Mouse (Mus musculus) myocyte (in vitro differentiated cells): ENCODE measurements around the gene Braf. TPM values are rescaled to one million over a fixed set of nuclear protein-coding genes. Genes with fewer than 3 reads are reported as not detected.

Experiments
- H3K27me3 ChIP-seq: one replicate; pipeline ENCODE4 v1.6.1; 2011; ENCODE audit not compliant: control insufficient read depth, insufficient read depth, insufficient read length
- H3K36me3 ChIP-seq: one replicate; pipeline ENCODE4 v1.6.1; 2011; ENCODE audit not compliant: control insufficient read depth, insufficient read depth
- H3K4me2 ChIP-seq: one replicate; pipeline ENCODE4 v1.6.1; 2011; ENCODE audit warnings: low read depth, control low read depth
- H3K4me3 ChIP-seq: one replicate; pipeline ENCODE4 v1.5.1; 2011; ENCODE audit warnings: mild to moderate bottlenecking, control low read depth, moderate library complexity
- H3K79me2 ChIP-seq: one replicate; pipeline ENCODE4 v1.6.1; 2011; ENCODE audit not compliant: control insufficient read depth, insufficient read depth
- H3ac ChIP-seq: one replicate; pipeline ENCODE4 v1.6.1; 2011; ENCODE audit not compliant: control insufficient read depth, insufficient read length
- CEBPB ChIP-seq: IDR thresholded peaks from 2 replicates; pipeline ENCODE4 v1.6.1; 2011; ENCODE audit warnings: mild to moderate bottlenecking, moderate library complexity; ENCODE audit not compliant: poor library complexity, insufficient read depth, severe bottlenecking
- E2F4 ChIP-seq: IDR thresholded peaks from one replicate; pipeline ENCODE4 v1.6.1; 2011; ENCODE audit warnings: mild to moderate bottlenecking, control low read depth, moderate library complexity; ENCODE audit not compliant: insufficient read depth
- MAX ChIP-seq: IDR thresholded peaks from one replicate; pipeline ENCODE4 v1.6.1; 2011; ENCODE audit warnings: low read depth, mild to moderate bottlenecking, control low read depth
- MYOD1 ChIP-seq, 3 experiments: IDR thresholded peaks; one replicate each; pipeline ENCODE4 v1.6.1; 2011; ENCODE audit warnings: control low read depth in 2 of 3, low read depth in 2 of 3, mild to moderate bottlenecking in 2 of 3, moderate library complexity in 1 of 3; ENCODE audit not compliant: insufficient read length in 2 of 3, control insufficient read depth in 1 of 3
- MYOG ChIP-seq, 3 experiments: IDR thresholded peaks; one replicate each; pipeline ENCODE4 v1.6.1; 2011; ENCODE audit warnings: control low read depth in 2 of 3, low read depth in 2 of 3, mild to moderate bottlenecking in 2 of 3; ENCODE audit not compliant: insufficient read length in 2 of 3, control insufficient read depth in 1 of 3, insufficient read depth in 1 of 3
- POLR2A ChIP-seq: IDR thresholded peaks from one replicate; pipeline ENCODE4 v1.6.1; 2011; ENCODE audit warnings: low read depth, mild to moderate bottlenecking, control low read depth, moderate library complexity; ENCODE audit not compliant: insufficient read length
- POLR2AphosphoS2 ChIP-seq: IDR thresholded peaks from one replicate; pipeline ENCODE4 v1.6.1; 2011; ENCODE audit warnings: low read depth, control low read depth; ENCODE audit not compliant: insufficient read length
- REST ChIP-seq: IDR thresholded peaks from one replicate; pipeline ENCODE4 v1.6.1; 2011; ENCODE audit warnings: mild to moderate bottlenecking, control low read depth, moderate library complexity; ENCODE audit not compliant: insufficient read depth, insufficient read length
- SRF ChIP-seq: IDR thresholded peaks from one replicate; pipeline ENCODE4 v1.6.1; 2011; ENCODE audit warnings: low read depth; ENCODE audit not compliant: control insufficient read depth, insufficient read length
- TCF12 ChIP-seq: IDR thresholded peaks from one replicate; pipeline ENCODE4 v1.6.1; 2011; ENCODE audit warnings: mild to moderate bottlenecking, control low read depth; ENCODE audit not compliant: poor library complexity, insufficient read depth, severe bottlenecking
- TCF3 ChIP-seq: IDR thresholded peaks from one replicate; pipeline ENCODE4 v1.6.1; 2011; ENCODE audit warnings: low read depth, control low read depth; ENCODE audit not compliant: insufficient read length
- USF1 ChIP-seq: IDR thresholded peaks from one replicate; pipeline ENCODE4 v1.6.1; 2011; ENCODE audit warnings: low read depth, mild to moderate bottlenecking, control low read depth, moderate library complexity
- polyA plus RNA-seq: library from polyadenylated mRNA; unstranded; fragments of >200 nt; fragmentation: generic; extraction: Trizol; gene quantifications from one replicate; pipeline ENCODE4 v1.2.1, GENCODE M21; 2012; ENCODE audit warnings: missing spikeins

Braf gene
- polyA plus RNA-seq, 1 experiment, result 2.7 TPM

- Histone ChIP-seq H3K27me3 (peaks cover 4% of the 10 kb centered on the region), H3K4me2 (no peak overlapping the region), H3ac (no peak overlapping the region), H3K79me2 (no peaks in the 10 kb centered on the region), H3K4me3 (no peak overlapping the region), H3K36me3 (no peaks in the 10 kb centered on the region)
- TF ChIP-seq MAX, result no peak
- TF ChIP-seq USF1, result no peak
- TF ChIP-seq POLR2AphosphoS2, result no peak
- no peak for TF ChIP-seq TCF3
- no peak for TF ChIP-seq MYOG (IDR thresholded peaks at IDR 0.05; ENCODE audit: control insufficient read depth in 1 of 3, insufficient read depth in 1 of 3, insufficient read length in 2 of 3, low read depth in 2 of 3)
- TF ChIP-seq POLR2A, result no peak
- TF ChIP-seq E2F4, result no peak
- TF ChIP-seq SRF, result no peak
Measured at GRCm38 (mm10) chr6:39570426-39570825, 154.8 kb downstream of the Braf start.

GRCm38 (mm10) chr6:39567528-39567927 lies 157.7 kb downstream of the Braf start:
- Histone ChIP-seq H3K4me2 (no peak overlapping the region), H3K79me2 (no peaks in the 10 kb centered on the region), H3ac (no peak overlapping the region), H3K27me3 (peaks cover 4% of the 10 kb centered on the region), H3K4me3 (no peak overlapping the region), H3K36me3 (no peaks in the 10 kb centered on the region)
- TF ChIP-seq POLR2AphosphoS2, result no peak
- TF ChIP-seq TCF12, result no peak
- TF ChIP-seq MYOD1 (IDR thresholded peaks at IDR 0.05; ENCODE audit: control insufficient read depth in 1 of 3, insufficient read length in 2 of 3, low read depth in 2 of 3), result no peak
- no peak for TF ChIP-seq SRF
- TF ChIP-seq E2F4, result no peak
- TF ChIP-seq MYOG (IDR thresholded peaks at IDR 0.05; ENCODE audit: control insufficient read depth in 1 of 3, insufficient read depth in 1 of 3, insufficient read length in 2 of 3, low read depth in 2 of 3), result no peak
- TF ChIP-seq TCF3, result no peak
- no peak for TF ChIP-seq CEBPB
- no peak for TF ChIP-seq POLR2A
- no peak for TF ChIP-seq USF1
- TF ChIP-seq MAX, result no peak

GRCm38 (mm10) chr6:39562166-39563015 lies 162.9 kb downstream of the Braf start:
- Histone ChIP-seq H3K4me3 (no peak overlapping the region), H3K4me2 (peak overlapping the region; percentile 60), H3K27me3 (no peaks in the 10 kb centered on the region), H3K79me2 (no peaks in the 10 kb centered on the region), H3ac (no peak overlapping the region), H3K36me3 (no peaks in the 10 kb centered on the region)
- TF ChIP-seq TCF12, result no peak
- no peak for TF ChIP-seq SRF
- no peak for TF ChIP-seq MYOG (IDR thresholded peaks at IDR 0.05; ENCODE audit: control insufficient read depth in 1 of 3, insufficient read depth in 1 of 3, insufficient read length in 2 of 3, low read depth in 2 of 3)
- no peak for TF ChIP-seq CEBPB
- TF ChIP-seq USF1, result no peak
- TF ChIP-seq E2F4, result no peak
- TF ChIP-seq POLR2A, result no peak
- no peak for TF ChIP-seq TCF3
- no peak for TF ChIP-seq REST
- TF ChIP-seq MYOD1 (IDR thresholded peaks at IDR 0.05; ENCODE audit: control insufficient read depth in 1 of 3, insufficient read length in 2 of 3, low read depth in 2 of 3), result no peak
- no peak for TF ChIP-seq POLR2AphosphoS2
- no peak for TF ChIP-seq MAX

DNA sequence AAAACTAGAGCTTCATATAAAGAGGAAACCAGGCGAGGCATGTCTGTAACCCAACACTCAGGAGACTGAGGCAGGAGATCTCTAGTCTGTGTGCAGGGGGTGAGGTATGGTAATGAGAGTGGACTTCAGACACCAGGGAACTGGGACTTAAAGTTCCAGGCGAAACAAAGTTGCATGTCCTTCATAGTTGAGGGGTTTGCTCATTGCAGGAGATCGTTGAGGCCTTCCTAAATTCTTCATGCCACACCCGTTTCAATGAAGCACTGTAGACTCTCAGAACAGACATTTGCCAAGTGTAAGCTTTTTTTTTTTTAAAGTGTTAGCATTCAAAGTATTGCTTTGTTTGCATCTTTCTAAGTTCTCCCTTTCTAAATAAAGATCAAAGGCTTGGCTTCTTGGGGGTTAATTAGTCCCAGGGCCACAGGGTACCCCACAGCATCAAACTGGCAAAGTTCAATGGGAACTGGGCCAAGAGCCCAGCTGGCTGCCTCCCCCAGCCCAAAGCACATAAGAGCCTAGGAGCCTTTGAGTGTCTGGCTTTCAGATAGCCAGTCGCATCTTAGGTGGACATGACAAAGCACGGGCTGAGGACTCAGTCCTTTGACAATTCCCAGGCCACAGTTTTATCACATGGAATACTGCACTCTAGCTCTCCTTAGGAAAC lies 165.9 kb downstream of the Braf start:
- Histone ChIP-seq H3ac (no peak overlapping the region), H3K4me3 (no peak overlapping the region), H3K79me2 (no peaks in the 10 kb centered on the region), H3K36me3 (no peaks in the 10 kb centered on the region), H3K4me2 (no peak overlapping the region), H3K27me3 (no peaks in the 10 kb centered on the region)
- TF ChIP-seq TCF12, result no peak
- TF ChIP-seq MYOG (IDR thresholded peaks at IDR 0.05; ENCODE audit: control insufficient read depth in 1 of 3, insufficient read depth in 1 of 3, insufficient read length in 2 of 3, low read depth in 2 of 3), result no peak
- TF ChIP-seq USF1, result no peak
